Mouse (Mus musculus) bone marrow, adult 2 months (tissue): ENCODE measurements around the gene Slc19a2.

Source experiments
- CTCF ChIP-seq: fragments of 200-500 bp; IDR thresholded peaks from 2 replicates; pipeline ENCODE4 v1.5.1; 2011; ENCODE audit warnings: low read length, control low read depth; ENCODE audit not compliant: control insufficient read depth, insufficient read depth
- POLR2A ChIP-seq: fragments of 200-500 bp; IDR thresholded peaks from 2 replicates; pipeline ENCODE4 v1.6.1; 2011; ENCODE audit warnings: low read depth, mild to moderate bottlenecking, control low read depth, low read length, borderline replicate concordance; ENCODE audit not compliant: control insufficient read depth

DNA sequence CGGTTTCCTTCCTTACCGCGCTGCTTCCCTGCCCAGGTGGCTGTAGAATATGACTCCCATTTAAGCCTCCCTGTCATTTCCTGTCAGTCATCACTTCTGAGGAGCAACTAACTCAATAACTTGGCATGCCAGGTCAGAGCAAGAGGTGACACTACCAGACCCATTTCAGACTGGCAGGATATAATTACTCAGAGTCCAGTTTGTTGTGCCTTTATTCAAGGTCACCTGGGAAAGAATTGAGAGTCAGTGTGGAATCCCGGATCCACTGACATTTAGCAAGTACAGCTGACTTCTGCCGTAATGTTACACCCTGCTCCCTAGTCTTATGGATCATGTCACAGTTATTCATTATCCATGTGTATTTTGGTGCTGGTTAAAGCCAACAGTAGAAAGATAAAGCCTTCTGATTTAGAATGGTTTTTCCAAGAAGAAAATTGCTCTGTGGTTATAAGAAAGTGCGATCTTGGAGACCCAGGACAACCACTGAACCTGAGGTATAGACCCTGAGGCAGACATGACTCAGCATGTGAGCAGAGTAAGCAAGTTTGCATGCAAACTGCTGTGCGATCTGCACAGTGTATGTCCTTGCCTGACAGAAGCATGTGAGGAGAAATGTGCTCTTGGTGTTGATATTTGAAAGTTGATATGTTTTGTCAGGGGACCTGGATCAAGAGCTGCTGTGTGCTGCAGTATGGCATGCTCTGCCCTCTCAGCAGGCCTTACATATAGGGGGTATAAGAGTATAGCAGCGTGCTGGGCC is 1.7 kb downstream of the Slc19a2 start:
- TF ChIP-seq CTCF (no peak), POLR2A (no peak)
